Mouse (Mus musculus): ENCODE measurements at regions not wholly inside any gene's neighbourhood (a gene's known extent, or its start where the extent isn't known, plus 50 kb on each side); places are given as distances from the start of the nearest gene placed in this dataset.

GRCm38 (mm10) chr1:91668530-91668929 lies 128.2 kb downstream of the Asb1 start:
- no peak overlapping the region for H3K4me2 ChIP-seq (ENCODE audit: insufficient read depth, low read depth, poor library complexity, severe bottlenecking)
- no peak overlapping the region for H3K27ac ChIP-seq (ENCODE audit: insufficient read depth, low read depth)
- DNase-seq (ENCODE audit: extremely low read depth) = no peak
- H3K9me3 ChIP-seq (replicated peaks; ENCODE audit: low read length) = no peaks in the 10 kb centered on the region
- peaks cover 3% of the 10 kb centered on the region for H3K27me3 ChIP-seq (replicated peaks)
- H3K9ac ChIP-seq (ENCODE audit: insufficient read depth, low read depth) = no peak overlapping the region
- no peaks in the 10 kb centered on the region for H3K79me2 ChIP-seq (replicated peaks; ENCODE audit: control insufficient read depth, extremely low read depth, insufficient read depth, poor library complexity, severe bottlenecking)
- no peak overlapping the region for H3K4me3 ChIP-seq (replicated peaks in 1 of 3; ENCODE audit: low read depth in 2 of 3, low read length in 2 of 3, poor library complexity in 1 of 3)
- H3K4me1 ChIP-seq (ENCODE audit: control insufficient read depth in 1 of 2, insufficient read depth in 2 of 2) = peaks cover 3 to 9% of the 10 kb centered on the region in 2 experiments
- H3K36me3 ChIP-seq (replicated peaks in 1 of 2; ENCODE audit: control insufficient read depth in 1 of 2, insufficient read depth in 1 of 2, low read length in 1 of 2) = no peaks in the 10 kb centered on the region
- in situ Hi-C loops (cut with MboI; ENCODE audit: low pct_ligation_motif_present, low pct_unique_long_range_greater_than_20kb, low sequenced_read_pairs) = no loop called here
- dilution Hi-C loops (cut with MboI; ENCODE audit: extremely low pct_ligation_motif_present, extremely low pct_unique_long_range_greater_than_20kb, low sequenced_read_pairs) = no loop called here
- no peak for TF ChIP-seq RAD21 (IDR thresholded peaks at IDR 0.05; ENCODE audit: low read depth, low read length)
- TF ChIP-seq BHLHE40 (IDR thresholded peaks at IDR 0.05; ENCODE audit: low read depth, low read length) = no peak
- TF ChIP-seq CTCF (conservative IDR thresholded peaks at IDR 0.05 in 1 of 2, IDR thresholded peaks at IDR 0.05 in 1 of 2; ENCODE audit: low read depth in 2 of 2, low read length in 2 of 2) = no peak
- no peak for TF ChIP-seq IRF4 (IDR thresholded peaks at IDR 0.05; ENCODE audit: low read depth, low read length)
- TF ChIP-seq EP300 (IDR thresholded peaks at IDR 0.05; ENCODE audit: low read length) = no peak
- TF ChIP-seq POLR2AphosphoS2 (IDR thresholded peaks at IDR 0.05; ENCODE audit: low read depth, low read length) = no peak
- TF ChIP-seq USF1 (IDR thresholded peaks at IDR 0.05; ENCODE audit: low read depth, low read length) = no peak
- no peak for TF ChIP-seq E2F4 (IDR thresholded peaks at IDR 0.05; ENCODE audit: insufficient replicate concordance, low read depth, low read length)
- no peak for TF ChIP-seq UBTF (IDR thresholded peaks at IDR 0.05; ENCODE audit: low read depth, low read length)
- TF ChIP-seq RCOR1 (conservative IDR thresholded peaks at IDR 0.05; ENCODE audit: low read depth, low read length) = no peak
- TF ChIP-seq GABPA (IDR thresholded peaks at IDR 0.05; ENCODE audit: insufficient replicate concordance, low read depth, low read length) = no peak
- no peak for TF ChIP-seq CHD1 (IDR thresholded peaks at IDR 0.05; ENCODE audit: low read depth, low read length)

- Histone ChIP-seq H3K9me3 (replicated peaks; ENCODE audit: low read length) (no peaks in the 10 kb centered on the region), H3K9ac (ENCODE audit: insufficient read depth, low read depth) (no peak overlapping the region), H3K27me3 (replicated peaks) (peaks cover 8% of the 10 kb centered on the region), H3K4me2 (ENCODE audit: insufficient read depth, low read depth, poor library complexity, severe bottlenecking) (no peak overlapping the region), H3K27ac (ENCODE audit: insufficient read depth, low read depth) (no peak overlapping the region), H3K4me3 (replicated peaks in 1 of 3; ENCODE audit: low read depth in 2 of 3, low read length in 2 of 3, poor library complexity in 1 of 3) (no peak overlapping the region), H3K79me2 (replicated peaks; ENCODE audit: control insufficient read depth, extremely low read depth, insufficient read depth, poor library complexity, severe bottlenecking) (no peaks in the 10 kb centered on the region), H3K36me3 (replicated peaks in 1 of 2; ENCODE audit: control insufficient read depth in 1 of 2, insufficient read depth in 1 of 2, low read length in 1 of 2) (no peaks in the 10 kb centered on the region), H3K4me1 (ENCODE audit: control insufficient read depth in 1 of 2, insufficient read depth in 2 of 2) (peaks cover 3 to 9% of the 10 kb centered on the region in 2 experiments)
- in situ Hi-C loops (cut with MboI; ENCODE audit: low pct_ligation_motif_present, low pct_unique_long_range_greater_than_20kb, low sequenced_read_pairs) (no loop called here), dilution Hi-C loops (cut with MboI; ENCODE audit: extremely low pct_ligation_motif_present, extremely low pct_unique_long_range_greater_than_20kb, low sequenced_read_pairs) (no loop called here)
- DNase-seq (ENCODE audit: extremely low read depth) = peak; percentile 26
- TF ChIP-seq MEF2A (IDR thresholded peaks at IDR 0.05; ENCODE audit: borderline replicate concordance, low read depth, low read length) = peak; percentile 19; the same call in 1 of the 2 replicates
- no peak for TF ChIP-seq ZMIZ1 (IDR thresholded peaks at IDR 0.05; ENCODE audit: low read depth, low read length)
- no peak for TF ChIP-seq JUN (IDR thresholded peaks at IDR 0.05; ENCODE audit: insufficient read depth, low read depth, low read length)
- TF ChIP-seq IRF4 (IDR thresholded peaks at IDR 0.05; ENCODE audit: low read depth, low read length) = no peak
- no peak for TF ChIP-seq ZNF384 (IDR thresholded peaks at IDR 0.05; ENCODE audit: low read depth, low read length)
Observed at GRCm38 (mm10) chr1:91670980-91671379, 130.3 kb upstream of the Twist2 start.

Data from CH12.LX (cell line).